Mouse (Mus musculus) G1E-ER4 (cell line): ENCODE measurements around the gene Tbx4. TPM values are rescaled to one million over a fixed set of nuclear protein-coding genes. Genes with fewer than 3 reads are reported as not detected.

Source experiments
- GATA1 ChIP-seq: IDR thresholded peaks from one replicate; pipeline ENCODE4 v1.8.0; 2012; ENCODE audit warnings: low read length, inconsistent platforms
- polyA plus RNA-seq: library from polyadenylated mRNA; stranded (reverse); fragments of >175 nt; gene quantifications from 2 replicates; pipeline ENCODE4 v1.2.3, GENCODE M21; 2012

Gene Tbx4
- polyA plus RNA-seq, 1 experiment = not detected

DNA sequence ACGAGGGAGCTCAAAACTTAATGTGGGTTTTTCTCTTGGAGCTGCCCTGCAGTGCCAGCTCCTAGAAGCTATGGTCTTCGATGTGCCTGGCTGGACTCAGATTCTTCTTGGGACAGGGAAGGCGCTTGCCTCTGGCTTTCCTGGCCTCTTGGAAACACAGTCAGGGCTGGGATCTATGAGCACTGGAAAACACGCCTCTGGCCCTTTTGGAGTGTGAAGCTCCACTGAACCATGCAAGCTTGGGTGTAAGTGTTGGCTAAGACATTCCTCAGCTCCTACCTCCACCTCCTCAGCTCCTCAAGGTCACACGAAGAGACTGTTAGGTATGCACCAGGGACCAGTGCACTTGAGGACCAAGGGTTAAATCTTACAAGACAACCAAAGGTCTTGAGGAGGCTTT is 41.3 kb upstream of the Tbx4 start:
- no peak for TF ChIP-seq GATA1

DNA sequence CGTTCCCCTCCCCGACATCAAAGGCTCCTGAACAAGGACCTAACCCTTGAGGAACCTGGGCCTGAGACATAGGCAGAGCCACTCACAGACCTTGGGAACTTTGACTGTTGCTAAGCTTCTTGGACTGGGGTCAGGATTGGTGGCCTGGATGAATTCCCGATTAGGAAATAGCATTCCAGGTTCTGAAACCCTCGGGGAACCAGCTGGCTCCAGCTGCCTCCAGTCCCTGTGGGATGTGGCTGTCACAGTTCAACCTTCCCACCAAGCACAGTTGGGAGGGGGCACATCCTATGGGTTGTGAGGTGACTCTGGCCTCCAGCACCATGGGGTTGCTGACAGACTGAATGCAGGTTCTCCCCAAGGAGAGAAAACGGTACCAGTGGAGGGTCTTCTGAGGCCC is 40.3 kb upstream of the Tbx4 start:
- no peak for TF ChIP-seq GATA1

DNA sequence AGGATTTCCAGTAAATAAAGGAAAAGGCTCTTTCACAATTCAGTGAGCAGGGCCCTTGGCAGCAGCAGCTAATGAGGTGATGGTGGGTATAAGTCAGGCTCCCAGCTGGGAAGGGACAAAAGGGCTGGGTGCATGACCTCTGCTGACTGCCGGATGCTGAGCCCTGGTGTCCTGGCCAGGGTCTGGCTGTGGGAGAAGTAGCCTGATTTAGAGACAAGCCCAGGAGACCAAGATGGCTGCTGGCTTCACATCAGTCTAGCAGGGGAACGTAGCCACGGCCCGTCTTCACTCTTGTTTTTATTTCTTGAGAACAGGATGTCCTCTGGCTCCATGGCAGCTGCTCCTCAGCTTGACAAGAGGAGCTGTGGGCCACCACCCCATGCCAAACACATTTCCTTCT is 39.7 kb upstream of the Tbx4 start:
- no peak for TF ChIP-seq GATA1

DNA sequence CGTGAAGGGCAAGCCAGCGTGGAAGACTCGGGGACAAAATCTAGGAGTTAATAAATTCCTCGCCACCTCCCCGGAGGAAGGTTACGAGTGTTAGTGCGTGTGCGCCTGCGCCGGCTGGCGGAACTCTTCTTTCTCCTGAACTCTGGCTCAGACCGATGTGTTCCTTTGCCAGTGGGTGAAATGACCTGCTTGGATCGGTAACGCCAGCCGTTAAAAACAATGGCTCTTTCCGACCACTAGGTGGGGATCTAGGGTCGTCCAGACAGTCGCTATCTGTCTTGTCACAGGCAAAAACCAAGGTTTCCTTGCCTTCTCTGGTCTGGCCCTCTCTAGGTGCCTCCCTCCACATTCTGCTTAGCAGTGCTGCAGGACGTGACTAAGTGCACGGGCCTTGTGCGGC is 37.2 kb upstream of the Tbx4 start:
- TF ChIP-seq GATA1 = no peak

DNA sequence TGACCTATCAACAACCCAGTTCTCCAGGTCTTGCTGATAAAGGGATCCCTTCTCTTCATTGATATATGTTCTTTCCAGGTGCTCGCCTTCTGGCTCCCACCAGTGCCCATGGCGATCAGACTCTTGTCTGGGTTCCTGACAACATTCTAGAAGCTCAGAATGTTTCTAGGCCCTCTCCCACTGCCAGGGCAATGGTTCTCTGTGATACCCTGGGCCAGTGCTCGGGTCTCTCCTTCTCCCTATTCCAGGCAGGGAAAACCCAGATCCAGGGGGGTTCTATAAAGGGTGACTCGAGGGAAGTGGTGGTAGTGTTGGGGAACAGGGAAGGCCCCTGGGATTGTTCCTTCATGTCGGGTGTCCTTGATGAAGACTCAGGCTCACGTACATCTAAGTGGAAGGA is 36.0 kb upstream of the Tbx4 start, which contains the start of gene Gm11444:
Gm11444 (minus strand) TSS at position 101 of the 400 bp plus-strand sequence.
- TF ChIP-seq GATA1 = no peak

DNA sequence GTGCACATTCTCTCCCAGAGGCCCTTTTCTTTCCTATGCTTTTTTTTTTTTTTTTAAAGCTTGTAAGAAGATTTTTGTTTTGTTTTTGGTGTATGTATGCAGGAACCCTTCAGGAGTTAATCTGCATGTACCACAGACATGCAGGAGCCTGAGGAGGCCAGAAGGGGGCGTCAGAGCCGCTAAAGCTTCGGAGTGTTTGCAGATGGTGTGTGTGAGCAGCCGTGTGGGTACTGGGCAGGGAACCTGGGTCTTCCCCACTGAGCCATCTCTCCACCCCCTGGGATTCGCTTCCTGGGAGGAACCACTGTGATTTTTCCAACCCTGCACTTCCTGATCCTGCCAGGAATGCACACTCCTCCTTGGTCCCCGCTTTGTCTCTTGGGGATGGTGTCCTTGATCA is 35.5 kb upstream of the Tbx4 start:
- TF ChIP-seq GATA1 = no peak

DNA sequence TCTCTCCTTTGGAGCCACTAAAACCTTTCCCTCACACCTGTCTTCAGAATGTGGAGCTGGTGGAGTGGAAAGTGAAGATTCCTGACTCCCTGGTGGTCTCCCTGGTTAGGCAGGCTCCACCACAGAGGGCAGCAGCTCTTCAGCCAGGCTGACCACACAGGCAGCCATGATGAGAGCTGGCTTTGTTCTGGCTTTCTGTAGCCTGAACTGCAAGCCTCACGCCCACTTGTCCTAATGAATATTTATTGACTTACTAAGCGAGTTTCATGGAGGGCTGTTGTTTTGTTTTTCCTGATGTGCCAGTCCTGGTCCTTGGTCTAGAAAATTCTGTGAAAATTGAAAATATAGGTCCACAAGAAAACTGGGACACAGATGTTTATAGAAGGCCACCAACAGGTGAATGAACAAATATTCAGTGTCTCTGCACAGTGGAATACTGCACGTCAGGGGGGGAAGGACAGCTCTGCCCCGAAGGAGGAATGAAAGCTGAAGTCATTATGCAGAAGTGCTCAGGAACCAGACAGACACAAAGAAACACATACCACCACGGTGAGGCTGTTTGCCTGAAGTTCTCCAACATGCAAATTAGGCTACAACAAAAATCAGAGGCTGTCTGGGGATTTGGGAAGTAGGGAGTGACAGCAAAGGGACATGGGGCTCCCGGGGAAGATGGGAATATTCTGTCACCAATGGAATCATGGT is 28.1 kb upstream of the Tbx4 start:
- no peak for TF ChIP-seq GATA1

DNA sequence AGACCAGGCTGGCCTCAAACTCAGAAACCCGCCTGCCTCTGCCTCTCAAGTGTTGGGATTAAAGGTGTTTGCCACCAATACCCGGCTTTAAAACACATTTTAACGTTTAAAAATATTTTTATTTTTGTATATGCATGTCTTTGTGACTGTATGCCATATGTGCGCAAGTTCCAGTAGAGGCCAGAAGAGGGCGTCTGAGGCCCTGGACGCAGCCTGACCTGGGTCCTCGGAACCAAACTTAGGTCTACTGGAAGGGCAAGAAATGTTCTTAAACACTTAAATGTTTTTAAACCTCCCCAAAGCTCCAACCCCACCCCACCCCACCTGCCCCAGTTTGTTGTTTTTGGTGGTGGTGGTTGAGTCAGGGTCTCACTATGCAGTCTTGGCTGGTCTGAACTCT is 21.9 kb upstream of the Tbx4 start:
- TF ChIP-seq GATA1 = no peak

DNA sequence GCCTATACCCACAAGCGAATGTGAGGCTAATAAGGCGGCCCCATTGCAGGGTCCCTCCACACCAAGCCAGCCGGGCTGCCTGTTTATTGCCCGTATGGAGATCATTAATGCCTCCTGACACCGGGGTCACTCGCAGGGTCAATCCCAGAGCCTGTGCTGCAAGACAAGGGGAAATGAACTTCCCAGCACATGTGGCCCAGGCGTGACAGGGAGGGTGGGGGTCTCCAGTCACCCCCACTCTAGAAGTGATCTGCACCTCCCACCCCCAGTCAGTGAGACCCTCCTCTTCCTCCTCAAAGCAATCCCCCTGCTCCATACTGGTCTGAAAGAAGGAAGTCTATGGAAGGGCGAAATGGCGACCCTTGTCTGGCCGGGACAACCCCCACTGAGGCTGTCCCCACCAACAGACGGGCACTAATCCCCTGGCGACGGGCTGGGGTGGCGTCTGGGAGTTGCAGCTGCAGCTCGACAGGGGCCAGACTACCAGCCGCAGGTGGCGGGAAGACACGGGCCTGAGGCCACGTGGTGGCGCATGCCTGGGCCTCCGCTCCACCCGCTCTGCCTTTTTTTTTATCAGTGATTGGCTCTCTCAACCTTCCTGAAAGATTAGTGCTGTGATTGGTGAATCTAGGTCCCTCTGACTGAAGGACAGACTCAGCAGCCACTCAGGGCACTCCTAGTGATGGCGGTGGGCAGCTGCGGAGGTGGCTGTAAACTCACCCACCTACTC is 10.0 kb upstream of the Tbx4 start:
- no peak for TF ChIP-seq GATA1

DNA sequence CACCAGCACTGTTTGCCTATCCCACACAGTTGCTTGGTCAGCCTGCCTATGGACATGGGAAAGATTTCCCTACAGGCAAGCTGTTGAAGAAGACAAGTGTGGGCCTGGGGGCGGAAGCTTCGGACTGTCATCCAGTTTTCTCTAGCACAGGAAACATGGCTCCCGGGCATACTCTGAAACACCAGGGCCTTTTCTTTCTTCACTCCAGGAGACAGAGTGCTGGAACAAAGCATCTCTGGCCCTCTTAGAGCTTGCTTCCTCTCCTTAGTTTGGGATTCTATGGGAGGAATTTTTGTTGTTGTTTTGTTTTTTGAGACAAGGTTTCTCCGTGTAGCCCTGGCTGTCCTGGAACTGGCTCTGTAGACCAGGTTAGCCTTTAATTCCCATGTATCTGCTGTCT is 1.7 kb upstream of the Tbx4 start:
- TF ChIP-seq GATA1 = no peak

DNA sequence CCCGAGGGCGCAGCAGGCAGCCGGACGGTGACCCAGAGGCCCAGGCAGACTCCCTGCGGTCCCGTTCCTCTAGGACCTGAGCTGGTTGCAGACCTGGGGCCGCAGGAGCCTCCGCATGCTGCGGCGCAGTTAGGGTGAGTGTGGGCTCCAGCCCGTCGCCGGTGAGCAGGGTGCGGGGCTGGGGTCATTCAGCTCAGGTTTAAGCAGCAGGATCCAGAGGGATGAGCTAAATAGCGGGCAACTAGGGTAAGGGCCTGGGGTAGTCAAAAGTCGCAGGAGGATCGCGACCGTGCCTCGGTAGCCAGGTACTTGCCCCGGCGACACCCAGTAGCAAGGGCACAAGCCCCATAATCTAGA is 185 bp downstream of the Tbx4 start:
- TF ChIP-seq GATA1 = no peak

DNA sequence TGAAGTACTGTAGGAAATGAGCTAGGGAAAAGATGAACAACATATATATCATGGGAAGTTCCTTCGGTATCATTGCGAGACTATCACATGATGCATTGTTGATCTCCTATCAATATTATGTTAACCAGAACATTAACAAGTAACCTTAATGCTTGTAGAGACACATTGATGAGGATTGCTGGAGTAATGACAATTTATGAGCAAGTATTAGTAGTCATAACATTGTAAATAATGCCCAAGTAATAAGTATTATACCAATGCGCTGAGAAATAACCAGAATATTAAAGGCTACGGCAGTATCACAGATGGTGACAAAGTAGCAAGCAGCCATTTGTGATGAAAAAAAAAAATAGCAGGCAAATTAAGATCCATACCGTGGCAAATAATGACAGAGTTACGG is 1.1 kb downstream of the Tbx4 start:
- no peak for TF ChIP-seq GATA1

DNA sequence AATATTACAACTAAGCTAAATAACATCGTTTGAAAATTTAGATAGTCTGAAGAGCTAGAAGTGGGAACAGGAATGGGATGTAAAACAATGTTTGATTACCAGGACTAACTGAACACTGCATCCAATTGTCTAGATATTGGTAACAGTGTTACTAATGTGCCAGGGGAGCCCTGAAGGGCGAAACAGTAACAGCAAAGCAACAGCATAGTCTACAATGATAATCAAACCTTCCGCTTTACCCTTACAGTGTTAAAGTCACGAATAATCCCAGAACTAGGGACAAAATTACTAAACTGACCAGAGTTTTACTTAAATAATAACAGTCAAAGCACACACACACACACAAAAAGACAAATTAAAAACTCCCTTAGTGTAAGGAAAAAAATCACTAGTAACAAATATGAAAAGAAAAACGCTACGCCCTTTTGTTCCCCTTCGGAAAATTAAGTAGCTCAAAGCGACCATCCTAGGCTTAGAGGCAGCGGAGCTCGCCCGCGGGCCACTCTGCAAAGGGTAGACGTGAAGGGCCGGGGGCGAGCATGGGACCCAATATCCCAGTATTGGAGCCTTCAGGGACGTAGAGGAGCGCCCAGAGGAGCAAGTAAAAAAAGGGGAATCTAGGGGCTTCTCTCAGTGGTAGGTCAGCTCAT is 1.7 kb downstream of the Tbx4 start:
- TF ChIP-seq GATA1 = no peak

DNA sequence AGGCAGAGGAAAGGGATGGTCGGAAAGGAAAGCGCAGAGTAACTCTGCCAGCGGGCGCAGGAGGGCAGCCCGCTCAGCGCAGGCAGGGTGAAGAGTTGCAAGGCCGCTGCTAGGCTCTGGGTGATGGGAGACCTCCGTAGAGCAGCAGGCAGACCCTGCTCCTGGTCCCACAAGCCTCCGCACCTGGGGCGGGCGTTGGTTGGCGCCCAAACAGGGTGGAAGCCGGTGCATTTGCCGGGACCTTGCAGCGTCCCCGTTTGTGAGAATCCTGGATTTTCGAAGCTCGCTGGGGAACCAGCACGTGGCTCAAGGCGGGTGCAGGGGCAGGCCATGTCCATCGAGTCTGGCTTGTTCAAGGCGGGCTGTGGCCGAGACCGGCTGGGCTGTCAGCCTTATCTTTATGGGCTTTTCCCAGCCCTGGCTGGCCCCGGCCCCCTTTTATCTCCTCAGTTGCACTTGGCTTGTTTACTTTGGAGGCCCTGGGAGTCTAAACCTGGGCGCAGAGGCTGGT is 2.3 kb downstream of the Tbx4 start:
- no peak for TF ChIP-seq GATA1

DNA sequence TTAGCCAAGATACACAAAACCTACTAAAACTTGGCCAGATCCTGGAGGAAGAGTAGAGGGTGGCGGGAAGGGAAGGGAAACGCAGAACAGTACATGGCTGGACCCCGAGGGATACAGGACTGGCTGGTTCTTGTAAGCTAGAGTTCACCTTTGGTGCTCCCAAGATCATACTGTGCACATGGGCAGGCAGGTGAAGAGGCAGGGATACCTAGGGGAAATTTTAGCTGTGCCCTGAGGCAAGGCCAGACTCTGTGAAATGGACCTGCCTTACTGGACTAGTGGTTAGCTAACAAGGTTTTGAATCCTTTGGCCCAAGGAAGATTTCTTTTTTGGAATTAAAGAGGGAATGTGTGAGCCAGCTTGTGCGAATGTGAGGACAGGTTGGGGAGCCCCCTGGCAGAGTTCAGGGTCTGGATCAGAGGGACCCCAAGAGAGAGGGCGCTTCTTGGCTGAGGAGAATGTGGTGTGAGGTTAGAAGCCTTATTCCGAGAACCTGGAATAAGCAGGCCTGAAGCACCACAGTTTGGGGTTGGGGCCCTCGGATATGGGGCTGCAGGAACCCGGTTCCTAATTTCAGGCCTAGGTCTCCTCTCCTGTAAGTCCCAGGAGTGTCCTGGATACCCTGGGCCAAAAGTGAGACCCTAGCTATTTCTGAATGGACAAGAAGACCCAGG is 3.0 kb downstream of the Tbx4 start:
- TF ChIP-seq GATA1 = no peak
